Mouse (Mus musculus) kidney, postnatal 14 days (tissue): Measurements from ENCODE around the gene Cit.

ENCODE experiments used
- DNase-seq: peaks from one replicate; pipeline ENCODE4 v3.0.0; 2022; ENCODE audit warnings: mixed read lengths

The Cit gene

DNA sequence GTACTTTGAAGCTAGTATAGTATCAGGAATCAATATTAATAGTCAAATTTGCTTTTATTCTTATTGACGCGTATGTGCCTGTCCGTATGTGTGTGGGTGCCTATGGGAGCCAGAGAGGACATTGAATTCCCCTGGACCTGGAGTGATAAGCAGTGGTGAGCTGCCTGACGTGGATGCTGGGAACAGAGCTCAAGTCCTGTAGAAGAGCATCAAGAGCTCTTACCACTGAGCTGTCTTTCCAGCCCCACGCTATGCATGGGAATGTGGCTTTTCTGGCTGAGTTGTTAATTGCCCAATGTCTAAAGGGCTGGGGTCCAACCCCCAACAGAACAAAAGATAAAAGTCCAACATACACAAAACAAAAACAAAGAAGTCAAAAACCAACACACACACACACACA lies 131.4 kb downstream of the Cit start:
- no peak for DNase-seq

GRCm38 (mm10) chr5:115977266-115977665 lies 132.2 kb downstream of the Cit start:
- peak; percentile 35 for DNase-seq

DNA sequence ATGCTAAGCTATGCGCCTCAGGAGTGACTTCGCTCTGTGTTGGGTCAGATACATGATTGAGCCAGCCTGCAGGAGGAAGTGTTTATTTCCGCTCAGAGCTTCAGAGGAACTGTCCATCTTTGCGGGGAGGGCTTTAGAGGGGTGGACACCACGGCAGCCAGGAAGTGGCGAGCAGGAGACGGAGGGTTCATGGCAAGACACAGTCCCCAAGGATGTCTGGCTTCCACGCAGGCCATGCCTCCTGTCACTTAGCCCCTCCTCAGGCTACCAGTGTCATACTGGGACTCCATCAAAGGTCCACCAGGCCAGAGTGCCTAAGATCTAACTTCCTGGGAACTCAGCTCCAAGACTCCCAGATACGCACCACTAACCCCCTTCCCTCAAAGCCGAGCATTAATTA lies 132.7 kb downstream of the Cit start:
- peak; percentile 76 for DNase-seq

DNA sequence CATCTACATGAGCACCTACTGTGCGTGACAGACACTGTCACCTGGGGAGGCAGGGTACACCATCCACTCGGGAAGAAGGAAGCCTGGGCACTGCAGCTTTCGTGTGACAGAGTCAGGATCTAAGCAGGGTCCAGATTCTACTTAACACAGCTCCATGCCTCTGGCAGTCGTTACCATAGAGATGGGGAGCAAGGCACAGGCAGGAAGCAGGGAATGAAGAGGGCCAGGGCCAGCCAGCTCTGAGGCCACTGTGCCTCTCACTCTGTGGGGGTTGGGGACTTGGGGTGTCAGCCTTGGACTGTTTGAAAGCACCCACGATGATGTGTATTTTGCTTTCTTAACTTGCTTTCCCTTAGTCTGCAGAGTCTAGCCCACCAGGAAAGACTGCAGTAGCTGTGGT lies 133.2 kb downstream of the Cit start:
- peak; percentile 16 for DNase-seq

GRCm38 (mm10) chr5:115979134-115979696 lies 134.1 kb downstream of the Cit start:
- peak; percentile 25 for DNase-seq

- DNase-seq = peak; percentile 40
Measured at GRCm38 (mm10) chr5:115980537-115980936, 135.5 kb downstream of the Cit start.

DNA sequence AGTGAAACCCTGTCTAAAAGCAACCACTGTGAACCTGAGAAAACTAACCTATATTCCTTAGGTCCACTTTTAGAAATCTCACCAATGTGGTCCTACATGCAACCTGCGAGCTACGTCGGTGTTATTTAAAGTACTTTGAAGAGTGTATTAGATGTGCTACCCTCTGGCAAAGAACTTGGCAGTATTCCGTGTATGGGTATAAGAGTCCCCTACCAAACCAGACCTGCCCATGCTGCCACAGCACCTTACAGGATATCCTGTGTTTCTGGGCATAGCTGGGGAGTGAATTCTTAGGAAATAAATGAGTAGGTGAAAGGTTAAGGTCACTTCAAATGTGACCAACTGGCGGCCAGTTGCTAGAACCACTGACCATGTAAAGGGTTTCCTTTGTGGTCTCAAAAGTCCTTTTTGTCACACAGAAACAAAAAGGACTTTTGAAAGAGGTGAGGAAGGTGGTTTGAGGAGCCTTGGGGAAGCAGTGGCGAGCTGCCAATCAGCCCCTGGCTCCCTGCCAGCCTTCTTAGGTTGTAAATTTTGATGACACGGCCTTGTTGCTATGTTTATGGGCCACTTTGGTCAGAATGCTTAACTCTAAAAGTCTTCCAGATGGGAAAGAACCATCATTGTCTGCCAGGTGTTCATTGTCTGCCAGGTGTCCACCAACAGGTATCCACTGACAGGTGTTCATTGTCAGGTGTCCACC lies 137.7 kb downstream of the Cit start:
- DNase-seq = peak; percentile 89

DNA sequence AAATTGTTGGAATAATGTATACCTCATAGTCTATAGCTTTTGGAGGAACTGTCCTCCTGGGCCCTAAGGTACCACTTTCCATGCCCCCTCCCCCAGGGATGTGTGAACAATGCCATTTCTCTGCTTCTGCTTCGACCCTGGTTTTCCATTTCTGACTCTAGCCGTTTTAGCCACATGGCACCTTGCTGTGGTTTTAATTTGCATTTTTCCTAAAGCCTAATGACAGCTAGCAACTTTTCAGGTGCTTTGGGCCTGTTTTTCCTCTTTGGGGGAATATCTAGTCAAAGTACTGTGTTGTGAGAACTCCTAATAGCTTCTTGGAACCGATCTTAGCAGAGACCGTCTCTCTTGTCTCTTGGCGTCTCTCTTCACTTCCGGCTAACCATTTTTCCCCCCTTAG lies 139.3 kb downstream of the Cit start:
- no peak for DNase-seq

- DNase-seq = no peak
Measured at GRCm38 (mm10) chr5:115985101-115985500, 140.0 kb downstream of the Cit start.

DNA sequence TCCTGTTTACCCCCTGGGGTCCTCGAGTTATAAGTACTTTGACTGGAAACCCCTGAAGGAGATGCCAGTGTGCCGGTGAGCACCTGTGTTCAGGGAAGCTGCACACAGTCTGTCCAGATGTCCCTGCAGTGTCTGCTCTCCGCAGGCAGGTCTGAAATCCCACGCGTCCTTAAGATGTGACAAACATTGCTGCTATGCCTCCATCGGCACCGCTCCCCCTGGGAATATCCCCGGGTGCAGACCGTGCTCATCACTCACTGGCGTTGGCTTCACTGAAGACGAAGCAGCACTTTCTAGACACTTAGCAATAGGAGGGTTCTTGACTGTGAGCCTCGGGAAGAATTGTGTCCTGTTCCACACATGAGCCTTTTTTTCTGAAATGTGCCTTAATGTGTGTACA lies 142.2 kb downstream of the Cit start:
- DNase-seq = no peak

DNA sequence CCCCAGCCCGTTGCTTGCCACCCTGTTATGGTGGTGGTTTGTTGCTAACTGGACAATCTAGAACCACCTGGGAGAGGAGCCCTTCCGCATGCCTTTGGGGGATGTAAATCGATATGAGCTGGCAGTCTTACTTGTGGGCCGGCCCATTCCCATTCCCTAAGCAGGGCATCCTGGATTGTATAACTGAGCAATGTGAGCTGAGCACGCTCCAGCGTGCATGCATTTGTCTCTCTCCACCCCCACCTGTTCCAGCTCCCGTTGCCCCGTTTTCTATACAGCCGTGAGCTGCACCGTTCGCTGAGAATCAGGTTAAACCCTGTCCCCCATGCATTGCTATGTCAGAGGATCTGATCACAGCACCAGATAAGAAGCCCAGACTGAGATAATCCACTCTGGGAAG lies 146.6 kb downstream of the Cit start:
- no peak for DNase-seq

DNA sequence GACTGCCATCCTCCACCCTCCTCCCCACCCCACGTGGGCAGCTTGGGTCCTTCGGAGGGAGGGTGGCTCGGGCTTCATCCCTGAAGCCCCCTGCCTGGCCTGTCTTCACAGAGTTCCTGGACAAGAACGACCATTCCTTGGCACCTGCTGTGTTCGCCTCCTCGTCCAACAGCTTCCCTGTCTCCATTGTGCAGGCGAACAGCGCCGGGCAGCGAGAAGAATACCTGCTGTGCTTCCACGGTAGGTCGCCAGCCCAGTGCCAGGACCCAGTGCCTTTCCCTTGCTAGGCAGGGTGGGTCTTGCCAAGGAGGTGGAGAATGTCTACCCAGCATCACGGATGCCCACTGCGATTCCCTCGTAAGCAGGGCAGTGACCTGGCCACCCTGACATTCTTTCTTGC lies 149.0 kb downstream of the Cit start:
- no peak for DNase-seq

DNA sequence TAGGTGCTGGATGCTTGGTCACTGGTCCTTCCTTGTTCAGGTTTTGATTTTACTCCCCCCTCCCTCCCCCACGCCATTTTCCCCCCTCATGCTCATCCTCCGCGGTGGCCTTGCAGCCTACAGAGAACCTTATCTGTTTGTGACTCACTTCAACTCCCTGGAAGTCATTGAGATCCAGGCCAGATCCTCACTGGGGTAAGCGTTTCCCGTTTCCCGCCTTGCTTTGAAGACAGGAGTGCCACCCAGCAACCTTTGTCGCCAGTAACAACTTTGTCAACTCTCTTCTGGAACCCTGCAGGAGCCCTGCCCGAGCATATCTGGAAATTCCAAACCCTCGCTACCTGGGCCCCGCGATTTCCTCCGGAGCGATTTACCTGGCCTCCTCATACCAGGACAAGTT lies 152.3 kb downstream of the Cit start:
- no peak for DNase-seq

DNA sequence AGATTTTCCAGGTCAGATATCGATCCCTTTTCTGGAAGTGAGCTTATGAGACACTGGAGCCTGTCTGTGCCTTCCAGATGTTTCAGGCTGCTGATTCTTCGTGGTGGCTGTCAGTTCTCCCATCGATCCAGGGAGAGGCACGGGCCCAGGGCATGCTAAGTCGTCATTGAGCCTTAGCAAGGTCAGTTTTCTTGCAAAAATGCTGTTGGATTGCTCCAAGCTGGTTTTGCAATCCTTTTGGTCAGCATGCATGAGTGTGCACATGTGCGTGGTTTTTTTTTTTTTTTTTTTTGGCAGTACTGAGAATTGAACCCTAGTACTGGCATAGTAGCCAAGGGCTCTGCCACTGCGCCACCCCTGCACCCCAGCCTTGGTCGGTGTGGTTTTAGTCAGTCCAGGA lies 158.1 kb downstream of the Cit start:
- DNase-seq = no peak

- peak; percentile 61 for DNase-seq
Measured at GRCm38 (mm10) chr5:116003825-116004224, 158.7 kb downstream of the Cit start.

DNA sequence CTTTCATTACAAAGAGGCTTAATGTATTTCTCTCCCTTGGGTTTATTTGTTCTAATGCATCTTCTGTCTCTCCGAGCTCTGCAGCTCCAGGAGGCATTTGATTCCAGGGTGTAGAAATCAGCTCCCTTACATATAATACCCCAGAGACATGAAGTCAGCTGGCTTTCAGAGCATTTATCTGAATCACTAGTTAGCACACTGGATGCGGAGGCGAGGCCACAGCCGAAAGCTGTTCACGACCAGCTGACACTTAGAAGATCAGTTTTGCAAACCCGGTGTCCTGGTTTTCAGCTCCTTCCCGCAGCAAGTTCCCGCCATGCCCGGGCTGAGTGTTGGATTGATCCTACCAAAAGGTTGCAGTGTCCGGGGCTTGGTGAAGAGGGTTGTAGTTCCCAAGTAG lies 159.2 kb downstream of the Cit start:
- DNase-seq = no peak

DNA sequence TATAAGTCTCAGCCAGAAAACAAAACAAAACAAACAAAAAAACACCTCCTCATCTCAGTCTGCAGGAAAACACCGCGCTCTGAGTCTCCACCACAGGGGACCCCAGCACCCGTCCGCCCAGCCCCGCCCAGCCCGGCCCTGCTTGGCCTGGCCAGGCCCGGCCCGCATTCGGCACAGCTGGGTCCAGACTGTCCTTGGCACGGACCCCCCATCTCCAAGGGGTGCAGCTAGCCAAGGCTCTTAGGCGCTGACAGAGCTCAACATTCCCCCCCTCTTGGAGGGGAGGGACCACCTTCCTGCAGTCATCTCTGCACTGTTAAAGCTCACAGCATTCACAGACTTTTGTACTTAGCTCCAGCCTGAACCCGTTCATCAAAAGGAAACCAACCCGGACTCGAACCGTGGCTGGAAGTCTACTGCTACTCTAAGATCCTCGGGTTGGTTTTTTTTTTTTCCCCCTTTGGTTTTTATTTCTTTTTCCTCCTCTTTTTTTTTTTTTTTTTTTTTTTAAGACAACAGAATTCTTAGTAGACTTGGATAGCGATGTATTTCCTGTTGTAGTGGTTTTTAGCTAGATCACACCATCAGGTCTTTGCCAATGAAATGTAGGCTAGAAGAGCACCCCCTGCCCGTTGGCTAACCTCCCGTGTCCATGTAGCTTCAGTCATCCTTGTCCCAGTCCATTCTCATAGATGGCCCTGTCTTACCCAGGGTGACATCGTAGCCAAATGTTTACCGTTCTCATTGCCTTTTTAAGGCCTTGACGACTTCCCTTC lies 161.4 kb downstream of the Cit start:
- DNase-seq = peak; percentile 45

GRCm38 (mm10) chr5:116007723-116008122 lies 162.6 kb downstream of the Cit start:
- peak; percentile 28 for DNase-seq

DNA sequence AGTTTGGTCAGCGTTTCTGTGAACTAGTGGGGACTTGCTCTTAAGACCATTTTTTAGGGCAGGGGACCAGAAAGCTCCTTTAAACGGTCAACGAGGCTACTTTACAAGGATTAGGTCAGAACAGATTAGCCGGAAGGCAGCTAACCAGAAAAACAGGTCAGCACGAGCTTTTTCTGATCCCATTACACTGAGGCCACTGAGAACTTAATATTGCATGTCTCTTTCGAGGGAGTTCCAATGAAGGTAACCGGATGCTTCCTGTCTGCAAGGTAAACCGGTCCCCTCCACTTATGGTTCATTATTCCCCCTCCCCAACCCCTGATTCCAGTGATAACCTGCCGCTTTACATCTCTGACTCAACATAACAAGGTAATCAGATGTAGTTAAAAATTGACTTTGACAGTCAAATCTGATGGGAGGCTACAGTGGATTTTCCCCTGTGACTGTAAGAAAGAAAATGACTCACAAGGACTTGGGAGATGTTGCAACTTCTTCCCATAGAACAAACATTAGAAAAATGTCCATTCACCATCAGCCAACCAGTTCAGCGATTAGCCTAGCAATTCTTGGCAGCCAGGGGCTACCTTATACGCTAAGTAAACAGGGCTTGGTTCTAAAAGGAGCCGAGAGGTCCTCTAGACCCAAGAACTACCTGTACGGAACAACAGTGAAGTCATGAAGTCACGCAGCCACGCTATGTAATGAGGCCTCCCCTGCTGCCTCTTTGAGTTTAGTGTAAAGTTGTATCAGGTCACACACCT lies 164.2 kb downstream of the Cit start:
- peak; percentile 35 for DNase-seq

DNA sequence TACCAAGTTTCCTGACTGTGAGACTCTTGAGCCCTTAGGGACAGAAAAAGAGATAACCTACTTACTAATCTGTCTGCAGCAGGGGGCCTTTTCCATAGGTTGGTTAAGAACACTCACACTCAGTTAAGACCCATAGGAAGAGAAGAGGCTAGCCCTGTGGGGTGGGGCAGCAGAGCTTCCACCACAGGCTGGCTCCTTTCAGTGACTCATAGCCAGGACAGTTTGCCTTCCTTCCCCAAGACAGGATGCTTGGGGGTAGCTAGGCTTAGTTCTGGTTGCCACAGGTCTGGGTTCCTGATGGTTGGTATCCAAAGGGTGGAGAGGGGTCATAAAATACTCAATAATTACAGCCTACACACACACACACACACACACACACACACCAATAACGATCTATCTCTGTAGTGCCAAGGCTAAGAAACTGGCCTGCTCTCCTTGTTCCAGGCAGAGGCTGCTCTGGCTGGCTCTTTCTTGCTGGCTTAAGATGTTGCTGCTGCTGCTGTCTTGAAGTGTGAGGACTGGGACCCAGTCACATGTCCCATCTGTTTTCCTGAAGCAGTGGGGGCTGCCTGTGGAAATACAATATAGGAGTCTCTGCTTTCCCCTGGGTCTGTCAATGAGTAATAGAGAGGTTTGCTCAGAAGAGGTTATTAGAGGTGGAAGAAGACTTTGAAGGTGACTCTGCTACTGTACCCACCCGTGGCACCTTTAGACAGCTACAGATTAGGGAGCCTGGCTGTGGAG lies 165.0 kb downstream of the Cit start:
- DNase-seq = peak; percentile 30

- no peak for DNase-seq
Measured at GRCm38 (mm10) chr5:116011700-116012099, 166.6 kb downstream of the Cit start.

- DNase-seq = no peak
Measured at GRCm38 (mm10) chr5:116012503-116012902, 167.4 kb downstream of the Cit start.

DNA sequence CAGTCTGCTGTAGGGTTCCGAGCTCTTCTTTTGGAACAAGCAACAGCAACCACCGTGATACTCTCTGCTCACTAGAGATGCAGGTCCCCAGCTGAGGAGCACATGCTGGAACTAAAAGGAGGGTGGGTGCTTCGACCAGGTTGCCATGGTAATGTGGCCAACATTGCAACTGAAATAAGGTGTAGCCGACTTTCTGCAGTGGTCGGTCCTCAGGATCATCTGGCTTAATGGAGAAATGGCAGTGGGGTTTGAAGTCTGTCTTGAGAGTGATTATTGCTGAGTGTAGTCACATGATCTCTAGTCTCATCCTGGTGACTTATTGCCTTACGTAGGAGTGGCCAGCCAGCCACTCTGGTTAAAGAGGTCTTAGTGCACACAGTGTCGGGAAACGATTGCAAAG lies 168.7 kb downstream of the Cit start:
- DNase-seq = no peak
